Mouse (Mus musculus) embryo, embryonic 9.5 days (tissue): ENCODE measurements around the gene Vmn1r53.
"Not testable (repeated sequence)": the region's sequence is repeated elsewhere in the genome, so short reads cannot be mapped to it uniquely, and the experiment has no call there.

Experiments
- DNase-seq: peaks from one replicate; pipeline ENCODE4 v3.0.0-alpha.2; 2017; ENCODE audit errors: extremely low spot score

Vmn1r53 gene

GRCm38 (mm10) chr6:90224338-90224737 lies at the start of gene Vmn1r53:
TSS of gene Vmn1r53 (minus strand) at chr6:90224438.
- no peak for DNase-seq

- no peak for DNase-seq
Measured at GRCm38 (mm10) chr6:90246000-90246399, 21.8 kb upstream of the Vmn1r53 start, which contains the start of gene Vmn1r54. TSS of gene Vmn1r54 (plus strand) at chr6:90246300.

GRCm38 (mm10) chr6:90244019-90244418 lies 19.8 kb upstream of the Vmn1r53 start:
- DNase-seq, result no peak

DNA sequence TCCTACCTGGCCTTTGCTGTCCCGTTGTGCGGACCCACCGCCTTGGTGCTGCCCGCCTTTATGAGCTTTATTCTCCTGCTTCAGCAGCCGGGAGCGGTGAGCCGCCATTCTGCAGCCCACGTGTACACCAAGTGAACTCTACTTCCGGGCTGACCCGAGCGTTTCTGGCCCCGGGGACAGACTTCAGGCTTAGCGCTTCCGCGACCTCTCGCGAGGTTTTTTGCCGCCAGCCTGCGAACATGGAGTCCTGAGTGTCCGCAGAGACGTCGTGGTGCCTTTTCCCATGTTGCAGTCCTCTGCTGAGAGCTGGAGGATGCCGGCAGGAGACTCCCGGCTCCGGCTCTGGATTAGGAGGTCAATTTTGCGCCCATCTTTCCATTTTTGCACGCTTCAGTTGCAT lies 8.4 kb upstream of the Vmn1r53 start:
- no peak for DNase-seq

GRCm38 (mm10) chr6:90232114-90232513 lies 7.9 kb upstream of the Vmn1r53 start:
- not testable (repeated sequence) for DNase-seq

DNA sequence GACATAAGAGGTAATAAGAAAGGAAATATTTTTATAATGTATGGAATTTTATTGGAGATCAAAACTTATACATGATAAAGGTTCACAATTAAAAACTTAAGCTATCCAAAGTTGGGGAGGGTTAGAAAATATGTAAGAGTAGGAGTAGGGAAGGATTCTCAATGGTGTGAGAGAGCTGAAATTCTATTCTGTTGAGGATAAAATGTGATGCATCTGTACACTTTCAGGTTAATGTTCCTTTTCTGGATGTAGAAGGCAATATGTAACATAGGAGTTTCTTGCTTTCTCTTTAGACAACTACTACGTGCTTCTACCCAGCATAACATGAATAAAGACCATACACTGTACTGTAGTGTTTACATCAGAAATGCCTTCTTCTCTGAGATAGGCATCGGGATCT lies 21.7 kb downstream of the Vmn1r53 start, which contains the start of gene V1ra8:
TSS of gene V1ra8 (plus strand) at position 301 of the 400 bp plus-strand sequence.
- DNase-seq, result not testable (repeated sequence)

- no peak for DNase-seq
Measured at GRCm38 (mm10) chr6:90174508-90174907, 49.7 kb downstream of the Vmn1r53 start, which contains the start of gene Vmn1r52. TSS of gene Vmn1r52 (plus strand) at chr6:90174808.
